Mouse (Mus musculus) brain, embryonic 14.5 days (tissue): Measurements from ENCODE around the gene Defb19.

Experiments
- CTCF ChIP-seq: fragments of 200-500 bp; IDR thresholded peaks from 2 replicates; pipeline ENCODE4 v1.5.1; 2012; ENCODE audit warnings: inconsistent platforms, mild to moderate bottlenecking, moderate library complexity, borderline replicate concordance; ENCODE audit not compliant: insufficient read depth, insufficient read length; ENCODE audit errors: extremely low read depth
- POLR2A ChIP-seq: fragments of 200-500 bp; IDR thresholded peaks from 2 replicates; pipeline ENCODE4 v1.6.1; 2012; ENCODE audit warnings: mild to moderate bottlenecking, inconsistent platforms, borderline replicate concordance; ENCODE audit not compliant: poor library complexity, insufficient read depth, insufficient read length, severe bottlenecking; ENCODE audit errors: extremely low read depth

DNA sequence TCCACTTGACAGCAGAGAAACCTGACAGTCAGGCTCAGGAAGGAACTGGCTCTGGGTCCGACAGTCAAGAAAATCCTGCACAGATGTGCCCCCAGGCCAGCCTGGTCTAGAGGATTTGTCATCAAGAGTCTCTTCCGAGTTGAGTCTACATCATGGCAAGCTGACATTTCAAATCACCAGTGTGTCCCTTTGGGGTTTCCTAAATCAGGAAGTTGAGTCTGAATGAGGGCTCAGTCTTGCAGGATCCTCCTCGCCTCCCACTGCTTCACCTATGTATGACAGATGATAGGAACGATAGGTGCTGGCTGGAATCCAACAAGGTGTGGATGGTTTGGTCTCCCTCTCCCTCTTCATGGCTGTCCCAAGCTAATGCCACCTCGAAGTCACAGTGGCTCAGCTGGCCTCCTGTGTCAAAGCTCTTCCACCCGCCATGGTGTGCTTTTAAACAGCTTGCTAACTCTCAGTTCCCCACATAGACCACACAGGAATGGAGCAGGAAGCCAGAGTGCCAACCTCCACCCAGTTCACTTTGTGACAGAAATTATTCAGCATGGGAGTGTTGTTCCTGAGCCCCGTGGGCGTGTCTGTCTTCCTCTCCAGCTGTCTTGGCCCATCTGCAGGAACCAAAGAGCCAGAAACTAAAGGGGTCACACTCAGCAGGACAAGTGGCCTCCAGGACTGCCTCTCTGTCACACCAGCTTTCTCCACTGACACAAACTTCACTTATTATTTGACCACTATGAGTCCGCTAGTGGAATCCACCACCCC lies 40.4 kb upstream of the Defb19 start:
- TF ChIP-seq POLR2A (no peak), CTCF (no peak)
